Mouse (Mus musculus): ENCODE measurements at regions not wholly inside any gene's neighbourhood (a gene's known extent, or its start where the extent isn't known, plus 50 kb on each side); places are given as distances from the start of the nearest gene placed in this dataset.

DNA sequence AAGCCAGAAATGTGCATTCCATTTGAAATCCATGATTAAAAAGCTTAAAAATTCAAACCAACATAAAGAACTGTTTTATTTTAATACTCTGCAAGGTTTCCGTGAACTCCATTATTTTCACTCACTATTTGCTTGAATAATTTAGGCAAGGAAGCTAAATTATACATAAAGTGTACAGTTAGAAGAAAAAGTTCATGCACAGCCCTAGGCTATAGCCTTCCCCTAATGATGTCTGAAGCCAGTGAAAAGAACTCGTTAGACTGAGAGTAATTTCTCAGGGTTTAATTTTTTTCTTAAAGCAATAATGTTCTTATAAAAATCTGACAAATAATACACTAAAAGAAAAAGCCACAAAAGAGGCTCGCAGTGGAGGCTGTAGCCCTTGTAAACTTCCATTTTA lies 141.4 kb upstream of the Meis1 start:
- Histone ChIP-seq H3K4me1 (ENCODE audit: control insufficient read depth in 2 of 2, insufficient read depth in 2 of 2, low read length in 2 of 2, poor library complexity in 1 of 2) (no peaks in the 10 kb centered on the region), H3K9ac (ENCODE audit: insufficient read depth, low read depth, low read length, poor library complexity, severe bottlenecking) (no peak overlapping the region), H3K9me3 (ENCODE audit: control insufficient read depth, insufficient read depth, low read depth, low read length) (no peaks in the 10 kb centered on the region), H3K4me3 (ENCODE audit: insufficient read depth in 1 of 2, low read depth in 1 of 2, low read length in 2 of 2, poor library complexity in 1 of 2, severe bottlenecking in 1 of 2) (no peak overlapping the region), H3K36me3 (ENCODE audit: control insufficient read depth, insufficient read depth, low read length, poor library complexity, severe bottlenecking) (no peaks in the 10 kb centered on the region), H3K27ac (ENCODE audit: insufficient read depth, low read depth, low read length, poor library complexity, severe bottlenecking) (no peak overlapping the region)
- in situ Hi-C loops (cut with MboI; ENCODE audit: low sequenced_read_pairs in 2 of 2, unreplicated experiment in 2 of 2): no loop called here
- DNase-seq (ENCODE audit: low read depth, low spot score): no peak
- TF ChIP-seq ZNF384 (IDR thresholded peaks at IDR 0.05; ENCODE audit: low read depth, low read length) (no peak), CHD2 (IDR thresholded peaks at IDR 0.05; ENCODE audit: low read depth, low read length) (no peak), ZC3H11A (IDR thresholded peaks at IDR 0.05; ENCODE audit: borderline replicate concordance, low read depth, low read length) (no peak), HCFC1 (IDR thresholded peaks at IDR 0.05; ENCODE audit: borderline replicate concordance, insufficient read depth, low read length) (no peak), MAFK (IDR thresholded peaks at IDR 0.05; ENCODE audit: insufficient read depth, low read depth, low read length) (no peak)

DNA sequence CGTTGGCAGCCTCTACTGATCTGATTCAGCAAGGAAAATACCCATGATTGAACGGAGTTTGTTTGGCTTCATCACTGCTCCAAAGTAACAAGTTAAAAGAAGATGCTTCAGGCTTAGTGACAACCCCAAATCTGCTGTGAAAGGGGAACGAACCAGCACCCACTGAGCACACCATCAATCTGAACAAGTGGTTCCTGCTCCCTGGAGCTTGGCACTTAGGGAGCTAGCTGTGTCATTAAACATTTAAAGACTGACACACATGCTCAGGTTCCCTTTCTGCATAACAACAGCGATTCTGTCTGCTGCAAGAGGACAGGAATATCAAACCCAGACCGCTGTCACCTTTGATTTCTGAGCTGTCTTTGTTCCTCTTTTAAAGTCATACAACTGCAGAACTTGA lies 141.9 kb upstream of the Meis1 start:
- Histone ChIP-seq H3K9me3 (ENCODE audit: control insufficient read depth, insufficient read depth, low read depth, low read length) (no peaks in the 10 kb centered on the region), H3K9ac (ENCODE audit: insufficient read depth, low read depth, low read length, poor library complexity, severe bottlenecking) (no peak overlapping the region), H3K4me1 (ENCODE audit: control insufficient read depth in 2 of 2, insufficient read depth in 2 of 2, low read length in 2 of 2, poor library complexity in 1 of 2) (no peaks in the 10 kb centered on the region), H3K4me3 (ENCODE audit: insufficient read depth in 1 of 2, low read depth in 1 of 2, low read length in 2 of 2, poor library complexity in 1 of 2, severe bottlenecking in 1 of 2) (no peak overlapping the region), H3K27ac (ENCODE audit: insufficient read depth, low read depth, low read length, poor library complexity, severe bottlenecking) (no peak overlapping the region), H3K36me3 (ENCODE audit: control insufficient read depth, insufficient read depth, low read length, poor library complexity, severe bottlenecking) (no peaks in the 10 kb centered on the region)
- no peak for DNase-seq (ENCODE audit: low read depth, low spot score)
- in situ Hi-C loops (cut with MboI; ENCODE audit: low sequenced_read_pairs in 2 of 2, unreplicated experiment in 2 of 2): no loop called here
- no peak for TF ChIP-seq ZC3H11A (IDR thresholded peaks at IDR 0.05; ENCODE audit: borderline replicate concordance, low read depth, low read length)
- TF ChIP-seq ZNF384 (IDR thresholded peaks at IDR 0.05; ENCODE audit: low read depth, low read length): no peak
- no peak for TF ChIP-seq CHD2 (IDR thresholded peaks at IDR 0.05; ENCODE audit: low read depth, low read length)
- no peak for TF ChIP-seq HCFC1 (IDR thresholded peaks at IDR 0.05; ENCODE audit: borderline replicate concordance, insufficient read depth, low read length)
- no peak for TF ChIP-seq MAFK (IDR thresholded peaks at IDR 0.05; ENCODE audit: insufficient read depth, low read depth, low read length)

DNA sequence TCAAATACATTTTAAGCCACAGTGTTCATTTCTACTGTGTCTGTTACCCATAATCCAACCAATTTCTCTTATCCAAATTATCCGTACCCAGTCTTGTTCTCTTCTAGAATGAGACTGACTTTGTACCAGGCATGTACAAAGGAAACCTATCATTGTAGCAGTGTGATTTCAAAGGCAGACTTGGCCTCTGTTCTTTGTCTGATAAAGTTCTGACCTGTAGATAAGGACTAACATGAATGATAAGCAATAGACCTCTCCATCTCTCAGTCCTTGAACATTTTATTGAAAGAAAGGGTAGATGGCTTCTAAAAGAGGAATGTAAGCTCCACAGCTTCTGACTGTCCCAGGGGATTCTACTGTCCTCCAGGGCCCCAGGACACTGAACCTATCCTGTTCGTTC lies 152.2 kb upstream of the Meis1 start:
- TF ChIP-seq HCFC1 (IDR thresholded peaks at IDR 0.05; ENCODE audit: borderline replicate concordance, insufficient read depth, low read length): no peak
- no peak for TF ChIP-seq ZNF384 (IDR thresholded peaks at IDR 0.05; ENCODE audit: low read depth, low read length)
- TF ChIP-seq MAFK (IDR thresholded peaks at IDR 0.05; ENCODE audit: insufficient read depth, low read depth, low read length): no peak
- no peak for TF ChIP-seq CHD2 (IDR thresholded peaks at IDR 0.05; ENCODE audit: low read depth, low read length)
- TF ChIP-seq ZC3H11A (IDR thresholded peaks at IDR 0.05; ENCODE audit: borderline replicate concordance, low read depth, low read length): no peak
- no peak for DNase-seq (ENCODE audit: low read depth, low spot score)
- no peaks in the 10 kb centered on the region for H3K36me3 ChIP-seq (ENCODE audit: control insufficient read depth, insufficient read depth, low read length, poor library complexity, severe bottlenecking)
- H3K27ac ChIP-seq (ENCODE audit: insufficient read depth, low read depth, low read length, poor library complexity, severe bottlenecking): no peak overlapping the region
- H3K4me1 ChIP-seq (ENCODE audit: control insufficient read depth in 2 of 2, insufficient read depth in 2 of 2, low read length in 2 of 2, poor library complexity in 1 of 2): no peaks in the 10 kb centered on the region
- in situ Hi-C loops (cut with MboI; ENCODE audit: low sequenced_read_pairs in 2 of 2, unreplicated experiment in 2 of 2): no loop called here
- H3K9me3 ChIP-seq (ENCODE audit: control insufficient read depth, insufficient read depth, low read depth, low read length): no peaks in the 10 kb centered on the region
- H3K9ac ChIP-seq (ENCODE audit: insufficient read depth, low read depth, low read length, poor library complexity, severe bottlenecking): no peak overlapping the region
- no peak overlapping the region for H3K4me3 ChIP-seq (ENCODE audit: insufficient read depth in 1 of 2, low read depth in 1 of 2, low read length in 2 of 2, poor library complexity in 1 of 2, severe bottlenecking in 1 of 2)

DNA sequence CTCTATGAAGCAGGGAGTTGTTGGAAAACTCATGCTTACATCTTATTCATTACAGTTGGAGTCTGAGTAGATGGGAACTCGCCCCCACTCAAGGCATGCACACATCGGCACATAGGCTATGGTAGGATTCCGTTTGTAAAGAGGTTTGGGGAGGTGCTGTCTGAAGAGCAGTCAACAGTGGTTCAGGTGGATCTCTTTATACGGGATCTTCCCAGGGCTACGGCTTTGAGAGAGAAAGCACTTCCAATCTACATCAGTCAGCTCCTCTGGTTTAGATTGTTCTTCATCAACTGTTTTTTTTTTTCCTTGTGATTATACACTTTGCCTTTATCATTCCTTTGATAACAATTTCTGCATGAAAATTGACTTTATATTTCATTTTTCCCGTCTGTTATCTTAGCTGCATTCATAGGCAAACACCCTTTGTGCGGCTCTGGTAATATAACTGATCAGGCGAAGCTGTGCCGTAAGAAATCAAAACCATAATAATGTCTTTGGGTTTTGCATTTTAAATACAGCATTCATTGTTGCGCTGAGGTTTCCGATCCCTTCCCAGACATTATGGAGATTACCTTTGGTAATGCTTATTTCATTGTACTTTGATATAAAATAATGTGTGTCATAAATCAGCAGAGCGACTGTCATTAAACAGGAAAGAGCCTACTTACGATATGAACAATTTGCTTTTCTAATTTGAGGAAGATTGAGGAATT lies 155.7 kb upstream of the Meis1 start:
- H3K27ac ChIP-seq (ENCODE audit: insufficient read depth, low read depth, low read length, poor library complexity, severe bottlenecking): no peak overlapping the region
- no peaks in the 10 kb centered on the region for H3K9me3 ChIP-seq (ENCODE audit: control insufficient read depth, insufficient read depth, low read depth, low read length)
- H3K9ac ChIP-seq (ENCODE audit: insufficient read depth, low read depth, low read length, poor library complexity, severe bottlenecking): no peak overlapping the region
- in situ Hi-C loops (cut with MboI; ENCODE audit: low sequenced_read_pairs in 2 of 2, unreplicated experiment in 2 of 2): no loop called here
- H3K4me1 ChIP-seq (ENCODE audit: control insufficient read depth in 2 of 2, insufficient read depth in 2 of 2, low read length in 2 of 2, poor library complexity in 1 of 2): no peaks in the 10 kb centered on the region
- H3K36me3 ChIP-seq (ENCODE audit: control insufficient read depth, insufficient read depth, low read length, poor library complexity, severe bottlenecking): no peaks in the 10 kb centered on the region
- no peak for DNase-seq (ENCODE audit: low read depth, low spot score)
- no peak overlapping the region for H3K4me3 ChIP-seq (ENCODE audit: insufficient read depth in 1 of 2, low read depth in 1 of 2, low read length in 2 of 2, poor library complexity in 1 of 2, severe bottlenecking in 1 of 2)
- TF ChIP-seq ZC3H11A (IDR thresholded peaks at IDR 0.05; ENCODE audit: borderline replicate concordance, low read depth, low read length): no peak
- TF ChIP-seq ZNF384 (IDR thresholded peaks at IDR 0.05; ENCODE audit: low read depth, low read length): no peak
- no peak for TF ChIP-seq MAFK (IDR thresholded peaks at IDR 0.05; ENCODE audit: insufficient read depth, low read depth, low read length)
- TF ChIP-seq CHD2 (IDR thresholded peaks at IDR 0.05; ENCODE audit: low read depth, low read length): no peak
- no peak for TF ChIP-seq HCFC1 (IDR thresholded peaks at IDR 0.05; ENCODE audit: borderline replicate concordance, insufficient read depth, low read length)

All from ES-E14 (cell line).